Mouse (Mus musculus): ENCODE data around the gene Nbea. TPM values are rescaled to one million over a fixed set of nuclear protein-coding genes. Genes with fewer than 3 reads are reported as not detected.

Gene Nbea
- polyA plus RNA-seq, 1 experiment from 2014 or later, result 20.5 TPM

DNA sequence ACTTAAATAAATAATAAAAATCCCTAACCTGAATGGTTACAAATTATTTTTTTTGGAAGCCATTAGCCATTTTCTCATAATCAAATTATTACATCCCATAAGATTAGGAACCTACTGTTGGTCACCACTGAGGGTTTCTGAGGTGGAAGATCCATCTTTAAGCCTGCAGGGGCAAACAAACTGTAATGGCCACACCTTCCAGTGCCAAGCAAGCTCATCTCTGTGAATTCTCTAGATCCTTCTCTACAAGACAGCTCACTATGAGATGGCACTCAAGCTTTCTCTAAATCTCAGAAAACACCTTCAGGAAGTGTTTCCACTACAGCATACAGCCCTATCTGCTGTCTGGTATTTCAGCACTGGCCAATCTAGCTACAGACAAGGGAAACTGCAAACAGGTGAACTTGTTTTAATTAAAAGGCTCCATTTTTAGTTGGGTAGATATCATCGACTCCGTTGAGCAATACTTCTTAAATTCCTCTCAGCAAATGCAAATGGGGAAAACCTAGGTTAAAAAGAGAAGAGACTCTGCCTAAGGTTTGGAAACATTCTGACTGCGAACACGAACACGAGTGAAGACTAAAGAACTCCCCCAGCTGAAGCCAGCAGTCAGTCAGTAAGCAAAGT, 402.0 kb downstream of the Nbea start:
- no peak overlapping the region for H3K27ac ChIP-seq (ENCODE audit: low read depth, low read length)
- ATAC-seq (replicated peaks; ENCODE audit: low FRiP score), result no peak
- no peak overlapping the region for H3K4me2 ChIP-seq (ENCODE audit: low read depth, low read length, severe bottlenecking)
- no peak for DNase-seq (ENCODE audit: low spot score)
- peaks cover 69% of the 10 kb centered on the region for H3K27me3 ChIP-seq (ENCODE audit: control insufficient read depth, insufficient read depth, low read length)
- 4% methylated on average over 5 of the region's 5 CpGs for WGBS
- no peak overlapping the region for H3K9ac ChIP-seq (ENCODE audit: low read length)
- H3K9me3 ChIP-seq (ENCODE audit: control insufficient read depth, low read length), result no peaks in the 10 kb centered on the region
- no peak overlapping the region for H3K4me3 ChIP-seq (ENCODE audit: low read depth, low read length)
- no peaks in the 10 kb centered on the region for H3K36me3 ChIP-seq (ENCODE audit: control insufficient read depth, insufficient read depth, low read length)
- peaks cover 25% of the 10 kb centered on the region for H3K4me1 ChIP-seq (replicated peaks; ENCODE audit: control insufficient read depth, insufficient read depth, low read length)

DNA sequence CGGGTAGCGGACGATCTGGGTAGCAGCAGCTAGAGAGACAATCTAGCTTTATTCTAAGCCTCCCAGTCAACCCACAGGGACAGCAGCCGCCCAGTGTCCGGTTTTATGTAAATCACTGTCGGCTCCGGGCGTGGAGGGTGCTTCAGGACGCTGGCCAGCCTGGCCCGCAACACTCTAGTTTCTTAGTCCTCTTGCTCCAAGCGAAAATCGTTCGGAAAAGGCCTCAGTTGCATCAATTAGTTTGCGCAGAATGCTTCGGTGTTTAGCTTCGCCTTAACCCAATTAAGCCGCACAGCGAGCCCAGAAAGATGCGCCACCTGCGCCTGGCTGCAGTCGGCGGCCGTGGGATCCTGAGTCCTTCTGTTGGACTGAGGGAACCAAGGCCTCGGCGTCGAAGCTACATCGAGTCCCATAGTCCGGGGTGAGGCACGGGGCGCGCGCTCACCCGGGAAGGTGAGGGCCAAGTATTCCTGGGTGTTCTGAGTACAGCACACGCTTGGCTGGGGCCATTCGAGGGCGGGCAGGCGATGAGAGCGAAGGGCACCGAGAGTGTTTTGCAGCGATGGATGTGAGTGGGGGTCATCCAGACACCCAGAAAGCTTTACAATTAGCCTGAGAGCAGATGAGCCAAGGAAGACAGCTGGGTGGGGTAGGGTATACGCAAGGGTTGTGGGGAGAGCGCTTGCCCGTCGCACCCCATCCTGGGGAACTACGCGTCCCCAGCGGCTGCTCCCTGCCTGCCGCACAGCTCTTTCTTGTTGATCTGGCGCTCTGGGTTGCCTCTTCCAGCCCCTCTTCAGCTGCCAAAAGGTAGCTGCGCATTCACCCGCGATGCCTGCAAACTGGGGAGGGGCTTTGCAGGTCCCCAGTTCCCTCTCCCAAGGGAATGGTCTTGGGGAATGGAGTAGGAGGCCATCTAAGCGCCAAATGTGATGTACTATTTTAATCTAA, 403.1 kb downstream of the Nbea start:
- Histone ChIP-seq H3K27me3 (ENCODE audit: control insufficient read depth, insufficient read depth, low read length) (peaks cover 60% of the 10 kb centered on the region), H3K4me2 (ENCODE audit: low read depth, low read length, severe bottlenecking) (peak overlapping the region; percentile 49), H3K36me3 (ENCODE audit: control insufficient read depth, insufficient read depth, low read length) (no peaks in the 10 kb centered on the region), H3K27ac (ENCODE audit: low read depth, low read length) (peak overlapping the region; percentile 25; the same call in 1 of the 2 replicates), H3K9me3 (ENCODE audit: control insufficient read depth, low read length) (no peaks in the 10 kb centered on the region), H3K4me1 (replicated peaks; ENCODE audit: control insufficient read depth, insufficient read depth, low read length) (peaks cover 25% of the 10 kb centered on the region), H3K9ac (ENCODE audit: low read length) (no peak overlapping the region; the same call in 1 of the 2 replicates), H3K4me3 (ENCODE audit: low read depth, low read length) (peak overlapping the region; percentile 17; the same call in 1 of the 2 replicates)
- under 1% methylated on average over 52 of the region's 53 CpGs for WGBS
- ATAC-seq (replicated peaks; ENCODE audit: low FRiP score) (peak; percentile 55), DNase-seq (ENCODE audit: low spot score) (peak; percentile 75)

DNA sequence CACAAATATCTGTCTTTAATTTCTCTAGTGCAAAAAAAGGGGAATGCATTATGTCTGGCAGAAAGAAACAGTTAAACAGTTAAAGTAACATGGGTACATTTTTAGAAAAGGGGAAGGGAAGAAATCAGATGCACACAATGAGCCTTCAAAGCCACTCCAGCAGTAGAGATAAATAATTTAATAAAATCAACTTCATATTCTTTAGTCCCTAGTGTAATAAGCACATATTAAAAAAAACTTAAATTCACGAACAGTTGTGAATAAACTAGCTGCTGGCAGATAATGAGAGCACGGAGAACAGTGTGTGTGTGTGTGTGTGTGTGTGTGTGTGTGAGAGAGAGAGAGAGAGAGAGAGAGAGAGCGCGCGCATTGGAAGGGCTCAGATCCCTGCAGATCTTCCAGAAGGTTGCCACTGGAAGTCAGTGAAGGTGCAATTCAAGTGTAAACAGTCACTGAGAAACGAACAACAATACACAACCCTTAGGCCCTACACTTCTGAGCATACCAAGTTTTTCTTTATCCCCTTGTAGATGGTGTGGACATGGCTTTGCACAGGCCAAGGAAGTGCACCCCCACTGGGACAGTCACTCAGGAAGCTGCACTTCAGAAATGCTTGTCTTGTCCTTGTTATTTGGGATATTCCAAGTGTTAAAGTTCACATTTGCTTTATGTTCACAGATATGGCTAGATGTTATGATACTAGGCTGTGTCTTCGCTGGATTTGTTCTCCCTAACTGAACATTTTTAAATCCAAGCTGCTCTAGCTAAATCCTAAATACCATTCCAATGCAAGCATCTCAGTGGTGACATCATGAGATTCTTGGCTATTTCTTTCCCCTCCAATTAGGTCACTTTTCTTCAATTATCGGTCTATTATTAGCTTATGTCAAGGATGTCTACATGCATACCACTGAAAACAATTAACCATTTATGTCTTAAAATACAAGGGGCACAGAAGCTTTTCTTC, 404.5 kb downstream of the Nbea start:
- no peak overlapping the region for H3K9ac ChIP-seq (ENCODE audit: low read length)
- ATAC-seq (replicated peaks; ENCODE audit: low FRiP score), result no peak
- H3K4me2 ChIP-seq (ENCODE audit: low read depth, low read length, severe bottlenecking), result no peak overlapping the region
- DNase-seq (ENCODE audit: low spot score), result no peak
- WGBS, result 19% methylated on average over 8 of the region's 8 CpGs
- no peak overlapping the region for H3K27ac ChIP-seq (ENCODE audit: low read depth, low read length)
- no peaks in the 10 kb centered on the region for H3K36me3 ChIP-seq (ENCODE audit: control insufficient read depth, insufficient read depth, low read length)
- H3K9me3 ChIP-seq (ENCODE audit: control insufficient read depth, low read length), result no peaks in the 10 kb centered on the region
- H3K4me1 ChIP-seq (replicated peaks; ENCODE audit: control insufficient read depth, insufficient read depth, low read length), result peaks cover 24% of the 10 kb centered on the region
- H3K4me3 ChIP-seq (ENCODE audit: low read depth, low read length), result no peak overlapping the region
- H3K27me3 ChIP-seq (ENCODE audit: control insufficient read depth, insufficient read depth, low read length), result peaks cover 54% of the 10 kb centered on the region

DNA sequence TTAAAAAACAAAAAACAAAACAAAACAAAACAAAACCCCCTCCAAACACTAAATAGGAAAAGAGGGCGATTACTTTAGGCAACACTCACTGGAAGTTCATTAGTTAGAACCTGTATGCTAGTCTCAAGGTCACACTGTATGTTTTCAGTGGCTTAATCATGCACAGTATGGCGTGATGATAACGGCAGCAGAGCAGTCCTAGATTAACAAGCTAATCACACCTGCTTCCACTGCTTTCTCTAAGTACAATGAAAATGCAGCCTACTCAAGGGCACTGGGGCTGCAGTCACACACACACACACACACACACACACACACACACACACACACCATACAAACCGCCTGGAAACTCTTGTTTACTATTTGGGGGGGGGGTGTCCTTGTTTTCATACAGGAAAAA, 406.0 kb downstream of the Nbea start:
- 64% methylated on average over 4 of the region's 4 CpGs for WGBS
- Histone ChIP-seq H3K4me3 (ENCODE audit: low read depth, low read length) (no peak overlapping the region), H3K9me3 (ENCODE audit: control insufficient read depth, low read length) (no peaks in the 10 kb centered on the region), H3K36me3 (ENCODE audit: control insufficient read depth, insufficient read depth, low read length) (no peaks in the 10 kb centered on the region), H3K27me3 (ENCODE audit: control insufficient read depth, insufficient read depth, low read length) (peaks cover 43% of the 10 kb centered on the region), H3K9ac (ENCODE audit: low read length) (no peak overlapping the region), H3K4me1 (replicated peaks; ENCODE audit: control insufficient read depth, insufficient read depth, low read length) (peaks cover 9% of the 10 kb centered on the region), H3K27ac (ENCODE audit: low read depth, low read length) (no peak overlapping the region), H3K4me2 (ENCODE audit: low read depth, low read length, severe bottlenecking) (no peak overlapping the region)
- DNase-seq (ENCODE audit: low spot score), result no peak
- ATAC-seq (replicated peaks; ENCODE audit: low FRiP score), result no peak

DNA sequence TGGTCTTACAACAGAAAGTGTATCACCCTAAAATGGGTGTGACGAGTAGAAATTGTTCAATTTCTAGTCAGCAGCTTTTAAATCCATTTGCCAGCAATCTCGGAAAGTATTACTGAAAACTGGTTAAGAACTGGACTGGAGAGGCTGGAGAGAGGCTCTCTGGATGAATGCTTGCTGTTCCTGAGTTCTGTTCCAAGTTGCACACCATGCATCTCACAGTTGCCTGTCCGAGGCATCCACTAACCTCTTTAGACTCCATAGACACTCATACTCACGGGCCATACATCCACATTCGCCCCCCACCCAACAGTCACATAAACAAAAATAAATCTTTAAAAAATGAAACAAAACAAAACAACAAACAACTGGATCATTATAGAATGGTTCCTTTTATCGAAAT, 407.7 kb downstream of the Nbea start:
- no peaks in the 10 kb centered on the region for H3K9me3 ChIP-seq (ENCODE audit: control insufficient read depth, low read length)
- ATAC-seq (replicated peaks; ENCODE audit: low FRiP score) (no peak), DNase-seq (ENCODE audit: low spot score) (no peak)
- H3K27ac ChIP-seq (ENCODE audit: low read depth, low read length), result no peak overlapping the region
- no peak overlapping the region for H3K9ac ChIP-seq (ENCODE audit: low read length)
- H3K4me3 ChIP-seq (ENCODE audit: low read depth, low read length), result no peak overlapping the region
- no peaks in the 10 kb centered on the region for H3K36me3 ChIP-seq (ENCODE audit: control insufficient read depth, insufficient read depth, low read length)
- peaks cover 26% of the 10 kb centered on the region for H3K27me3 ChIP-seq (ENCODE audit: control insufficient read depth, insufficient read depth, low read length)
- WGBS, result 85% methylated on average over 6 of the region's 6 CpGs
- H3K4me1 ChIP-seq (replicated peaks; ENCODE audit: control insufficient read depth, insufficient read depth, low read length), result peaks cover 7% of the 10 kb centered on the region
- no peak overlapping the region for H3K4me2 ChIP-seq (ENCODE audit: low read depth, low read length, severe bottlenecking)

DNA sequence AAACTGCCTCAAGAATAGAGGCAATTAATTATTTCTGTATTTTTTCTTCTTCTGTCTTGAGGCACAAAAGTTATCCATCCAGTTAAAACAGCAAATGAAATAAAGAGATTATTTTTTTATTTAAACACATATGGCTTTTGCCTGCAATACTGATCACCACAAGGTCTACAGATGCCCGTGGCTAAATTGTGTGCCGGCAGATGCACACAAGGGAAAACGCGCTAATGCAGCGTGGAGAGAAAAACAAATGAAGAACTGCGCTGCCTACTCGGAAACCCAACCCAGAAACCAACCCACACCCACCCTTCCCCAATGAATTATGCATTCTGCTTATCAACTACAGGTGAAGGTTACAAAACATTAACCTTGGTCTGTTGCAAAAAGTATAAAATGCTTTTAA, 408.3 kb downstream of the Nbea start:
- peaks cover 2% of the 10 kb centered on the region; the same call in 1 of the 2 replicates for H3K4me1 ChIP-seq (replicated peaks; ENCODE audit: control insufficient read depth, insufficient read depth, low read length)
- H3K4me3 ChIP-seq (ENCODE audit: low read depth, low read length), result no peak overlapping the region
- no peaks in the 10 kb centered on the region for H3K36me3 ChIP-seq (ENCODE audit: control insufficient read depth, insufficient read depth, low read length)
- H3K4me2 ChIP-seq (ENCODE audit: low read depth, low read length, severe bottlenecking), result no peak overlapping the region
- no peak overlapping the region for H3K9ac ChIP-seq (ENCODE audit: low read length)
- H3K27ac ChIP-seq (ENCODE audit: low read depth, low read length), result no peak overlapping the region
- H3K9me3 ChIP-seq (ENCODE audit: control insufficient read depth, low read length), result no peaks in the 10 kb centered on the region
- no peak for DNase-seq (ENCODE audit: low spot score)
- 63% methylated on average over 7 of the region's 7 CpGs for WGBS
- no peak for ATAC-seq (replicated peaks; ENCODE audit: low FRiP score)
- peaks cover 21% of the 10 kb centered on the region for H3K27me3 ChIP-seq (ENCODE audit: control insufficient read depth, insufficient read depth, low read length)

DNA sequence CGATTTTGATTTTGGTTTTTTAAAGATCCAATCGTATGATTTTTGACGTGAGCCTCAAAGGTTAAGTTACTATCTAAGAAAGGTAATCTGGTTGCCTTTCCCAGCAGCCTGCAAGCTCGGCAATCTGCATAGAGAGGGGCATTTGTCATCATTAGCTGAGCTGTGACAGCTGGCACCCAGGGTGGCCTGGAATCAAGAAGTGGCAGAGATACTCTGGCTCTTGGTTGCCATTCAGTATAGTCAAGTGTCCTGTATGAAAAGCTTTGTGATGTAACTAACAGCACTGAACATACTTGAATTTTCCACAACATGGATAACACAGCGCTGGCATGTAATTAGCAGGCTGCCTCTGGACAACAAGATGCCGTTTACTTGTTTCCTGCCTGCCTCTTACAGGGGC, 409.3 kb downstream of the Nbea start:
- Histone ChIP-seq H3K9me3 (ENCODE audit: control insufficient read depth, low read length) (no peaks in the 10 kb centered on the region), H3K4me1 (replicated peaks; ENCODE audit: control insufficient read depth, insufficient read depth, low read length) (no peaks in the 10 kb centered on the region), H3K27ac (ENCODE audit: low read depth, low read length) (no peak overlapping the region), H3K9ac (ENCODE audit: low read length) (no peak overlapping the region), H3K4me2 (ENCODE audit: low read depth, low read length, severe bottlenecking) (no peak overlapping the region), H3K4me3 (ENCODE audit: low read depth, low read length) (no peak overlapping the region), H3K36me3 (ENCODE audit: control insufficient read depth, insufficient read depth, low read length) (no peaks in the 10 kb centered on the region), H3K27me3 (ENCODE audit: control insufficient read depth, insufficient read depth, low read length) (peaks cover 16% of the 10 kb centered on the region)
- no peak for ATAC-seq (replicated peaks; ENCODE audit: low FRiP score)
- WGBS, result 71% methylated on average over 6 of the region's 6 CpGs
- no peak for DNase-seq (ENCODE audit: low spot score)

DNA sequence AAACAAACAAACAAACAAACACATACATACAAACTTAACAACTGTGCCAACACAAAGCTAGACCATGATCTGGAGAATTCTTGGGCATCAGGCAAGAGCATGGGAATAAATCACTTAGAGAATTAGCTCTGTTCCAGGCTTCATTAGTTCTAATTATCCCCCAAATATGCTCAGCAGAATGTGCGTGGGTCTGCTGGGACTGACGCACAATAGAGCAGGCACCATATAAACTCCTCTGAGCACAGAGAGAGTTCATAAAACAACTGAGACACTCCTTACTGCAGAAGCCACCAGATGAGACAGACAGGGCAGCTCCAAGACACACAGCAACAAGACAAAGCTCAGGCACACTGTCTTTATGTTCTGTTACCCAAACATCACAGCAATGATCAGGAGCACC, 414.2 kb downstream of the Nbea start:
- Histone ChIP-seq H3K36me3 (ENCODE audit: control insufficient read depth, insufficient read depth, low read length) (no peaks in the 10 kb centered on the region), H3K4me1 (replicated peaks; ENCODE audit: control insufficient read depth, insufficient read depth, low read length) (no peaks in the 10 kb centered on the region), H3K27me3 (ENCODE audit: control insufficient read depth, insufficient read depth, low read length) (peaks cover 10% of the 10 kb centered on the region), H3K27ac (ENCODE audit: low read depth, low read length) (no peak overlapping the region), H3K4me3 (ENCODE audit: low read depth, low read length) (no peak overlapping the region), H3K9ac (ENCODE audit: low read length) (no peak overlapping the region), H3K9me3 (ENCODE audit: control insufficient read depth, low read length) (no peaks in the 10 kb centered on the region), H3K4me2 (ENCODE audit: low read depth, low read length, severe bottlenecking) (no peak overlapping the region)
- 67% methylated on average over 2 of the region's 2 CpGs for WGBS
- no peak for ATAC-seq (replicated peaks; ENCODE audit: low FRiP score)
- no peak for DNase-seq (ENCODE audit: low spot score)

Measured in forebrain, embryonic 11.5 days (tissue).